Mouse (Mus musculus) thymus, adult 18-20 months (tissue): Measurements from ENCODE around the gene Polr2a.
"Not testable (repeated sequence)": the region's sequence is repeated elsewhere in the genome, so short reads cannot be mapped to it uniquely, and the experiment has no call there.

Experiments
- DNase-seq, 2 experiments: peaks; one replicate each; pipeline ENCODE4 v3.0.0; 2022; ENCODE audit warnings: mixed read lengths in 2 of 2

Polr2a gene

GRCm38 (mm10) chr11:69752686-69753085 is 5.8 kb downstream of the Polr2a start:
- DNase-seq, result no peak

- no peak for DNase-seq
Observed at GRCm38 (mm10) chr11:69751635-69752034, 6.8 kb downstream of the Polr2a start.

- DNase-seq, result not testable (repeated sequence)
Observed at GRCm38 (mm10) chr11:69731408-69731807, 27.0 kb downstream of the Polr2a start.

- peak; percentile 31 to 32 for DNase-seq
Observed at GRCm38 (mm10) chr11:69729063-69729462, 29.4 kb downstream of the Polr2a start.

GRCm38 (mm10) chr11:69725951-69726350 is 32.5 kb downstream of the Polr2a start:
- no peak for DNase-seq

- no peak for DNase-seq
Observed at GRCm38 (mm10) chr11:69723074-69723473, 35.4 kb downstream of the Polr2a start.

- no peak for DNase-seq
Observed at GRCm38 (mm10) chr11:69720852-69721251, 37.6 kb downstream of the Polr2a start.

GRCm38 (mm10) chr11:69719423-69719822 is 39.0 kb downstream of the Polr2a start:
- DNase-seq, result no peak

- DNase-seq, result no peak
Observed at GRCm38 (mm10) chr11:69718661-69719060, 39.8 kb downstream of the Polr2a start.

- DNase-seq, result no peak
Observed at GRCm38 (mm10) chr11:69716953-69717352, 41.5 kb downstream of the Polr2a start.

- DNase-seq, result no peak
Observed at GRCm38 (mm10) chr11:69715929-69716328, 42.5 kb downstream of the Polr2a start.

- no peak for DNase-seq
Observed at GRCm38 (mm10) chr11:69715482-69715881, 43.0 kb downstream of the Polr2a start.

- DNase-seq, result no peak
Observed at GRCm38 (mm10) chr11:69714636-69715329, 43.7 kb downstream of the Polr2a start.

GRCm38 (mm10) chr11:69712954-69713672 is 45.3 kb downstream of the Polr2a start:
- no peak for DNase-seq

GRCm38 (mm10) chr11:69711082-69711481 is 47.4 kb downstream of the Polr2a start:
- no peak for DNase-seq

GRCm38 (mm10) chr11:69710470-69710869 is 48.0 kb downstream of the Polr2a start:
- DNase-seq, result no peak

- no peak for DNase-seq
Observed at GRCm38 (mm10) chr11:69709554-69710446, 48.6 kb downstream of the Polr2a start.

GRCm38 (mm10) chr11:69708614-69709265 is 49.7 kb downstream of the Polr2a start:
- DNase-seq, result no peak

- DNase-seq, result no peak
Observed at GRCm38 (mm10) chr11:69707873-69708381, 50.5 kb downstream of the Polr2a start.

- DNase-seq, result no peak
Observed at GRCm38 (mm10) chr11:69707480-69707847, 51.0 kb downstream of the Polr2a start.

GRCm38 (mm10) chr11:69706775-69707479 is 51.5 kb downstream of the Polr2a start:
- no peak for DNase-seq

- no peak for DNase-seq
Observed at GRCm38 (mm10) chr11:69704613-69705010, 53.8 kb downstream of the Polr2a start.
